Mouse (Mus musculus) c-Kit-negative CD71-positive TER-119-positive erythroid progenitor cells, embryonic 14.5 days (primary cell): ENCODE data around the gene Tlr6.
A peak's percentile ranks its signal among the peaks of the same experiment; 100 is the strongest.

Experiments
- DNase-seq: peaks from one replicate; pipeline ENCODE4 v3.0.0-alpha.2; 2013; ENCODE audit warnings: low read depth, low spot score

Tlr6 gene

DNA sequence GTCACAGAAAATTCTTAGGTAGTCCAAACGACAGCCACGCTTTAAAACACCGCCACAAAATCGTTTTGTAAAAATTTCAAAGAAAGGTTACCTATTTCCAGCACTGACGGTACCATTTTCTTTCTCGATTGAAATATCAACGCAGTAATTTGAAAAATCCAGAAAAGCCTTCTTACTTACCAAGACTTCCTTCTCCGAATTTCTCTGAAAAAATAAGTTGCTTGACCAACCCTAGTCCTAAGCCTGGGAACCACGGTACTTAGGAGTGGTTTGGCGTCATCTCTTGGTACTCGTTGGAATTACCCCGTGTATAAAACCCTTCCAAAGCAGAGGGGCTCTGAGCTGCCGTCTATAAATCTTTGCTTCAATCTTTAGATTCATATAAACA lies at the start of gene Tlr6:
TSS of gene Tlr6 (minus strand) at position 255 of the 388 bp plus-strand sequence.
- DNase-seq = peak; percentile 43

DNA sequence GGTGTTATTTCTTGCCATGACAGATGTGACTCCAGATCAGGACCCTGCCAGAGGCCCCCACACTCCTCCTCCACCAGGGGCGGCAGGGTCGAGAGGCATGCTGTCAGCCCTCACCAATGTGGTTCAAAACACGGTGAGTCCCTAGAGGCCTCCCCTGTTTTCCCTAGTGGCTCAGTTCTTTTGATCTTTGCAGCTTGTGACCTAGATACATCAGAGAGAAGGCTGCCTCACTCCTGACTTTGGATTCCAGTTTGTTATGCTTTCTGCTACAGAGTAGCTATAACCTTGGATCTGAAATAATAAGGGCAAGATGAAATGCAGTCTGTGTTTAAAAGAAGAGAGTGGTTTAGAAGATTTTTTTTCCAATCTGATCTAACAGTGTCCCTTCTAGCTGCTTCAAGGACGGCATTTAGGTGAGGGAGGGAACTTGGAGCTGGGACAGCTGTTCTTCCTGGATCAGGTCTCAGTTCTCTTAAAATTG lies 46.2 kb upstream of the Tlr6 start:
- no peak for DNase-seq

DNA sequence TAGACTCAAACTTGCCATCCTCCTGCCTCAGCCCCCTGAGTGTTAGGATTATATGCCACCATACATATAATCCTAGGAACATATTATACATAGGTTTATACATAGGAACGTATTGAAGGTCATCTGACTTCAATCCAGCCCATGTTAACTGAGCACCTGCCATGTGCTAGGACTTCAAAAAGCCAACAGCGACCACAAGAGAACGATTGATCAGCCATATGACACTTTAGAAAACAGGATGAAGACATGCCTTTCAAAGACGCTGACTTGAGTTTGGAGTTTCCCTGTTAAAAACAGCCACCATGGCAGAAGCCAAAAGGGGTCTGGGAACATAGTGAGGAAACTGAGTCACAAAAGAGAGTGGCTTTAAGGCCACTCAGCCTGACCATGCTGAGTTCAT lies 45.4 kb upstream of the Tlr6 start:
- no peak for DNase-seq

DNA sequence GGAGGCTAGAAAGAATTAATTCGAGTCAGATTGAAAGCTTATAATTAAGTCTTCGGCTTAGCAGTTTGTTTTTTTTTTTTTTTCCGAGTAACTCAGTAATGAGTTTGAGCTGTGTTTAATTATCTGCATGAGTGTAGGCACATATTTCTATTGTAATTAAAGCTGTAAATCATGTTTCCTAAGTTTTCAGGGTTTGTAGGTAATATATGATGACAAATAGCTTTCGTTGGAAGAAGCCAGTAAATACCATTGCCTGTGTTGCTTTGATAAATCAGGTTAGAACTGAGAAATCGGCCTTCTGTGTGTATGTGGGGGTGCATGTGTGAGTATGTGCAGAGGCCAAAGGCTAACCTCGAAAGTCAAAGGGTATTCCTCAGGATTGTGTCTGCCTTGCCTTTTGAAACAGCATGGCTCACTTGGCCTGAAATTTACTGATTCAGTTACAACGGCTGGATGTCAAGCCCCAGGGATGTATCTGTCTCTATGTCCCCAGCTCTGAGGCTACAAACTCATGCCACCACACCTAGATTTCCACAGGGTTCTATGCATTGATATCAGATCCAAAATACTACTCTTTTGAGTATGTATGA lies 44.1 kb upstream of the Tlr6 start:
- no peak for DNase-seq

DNA sequence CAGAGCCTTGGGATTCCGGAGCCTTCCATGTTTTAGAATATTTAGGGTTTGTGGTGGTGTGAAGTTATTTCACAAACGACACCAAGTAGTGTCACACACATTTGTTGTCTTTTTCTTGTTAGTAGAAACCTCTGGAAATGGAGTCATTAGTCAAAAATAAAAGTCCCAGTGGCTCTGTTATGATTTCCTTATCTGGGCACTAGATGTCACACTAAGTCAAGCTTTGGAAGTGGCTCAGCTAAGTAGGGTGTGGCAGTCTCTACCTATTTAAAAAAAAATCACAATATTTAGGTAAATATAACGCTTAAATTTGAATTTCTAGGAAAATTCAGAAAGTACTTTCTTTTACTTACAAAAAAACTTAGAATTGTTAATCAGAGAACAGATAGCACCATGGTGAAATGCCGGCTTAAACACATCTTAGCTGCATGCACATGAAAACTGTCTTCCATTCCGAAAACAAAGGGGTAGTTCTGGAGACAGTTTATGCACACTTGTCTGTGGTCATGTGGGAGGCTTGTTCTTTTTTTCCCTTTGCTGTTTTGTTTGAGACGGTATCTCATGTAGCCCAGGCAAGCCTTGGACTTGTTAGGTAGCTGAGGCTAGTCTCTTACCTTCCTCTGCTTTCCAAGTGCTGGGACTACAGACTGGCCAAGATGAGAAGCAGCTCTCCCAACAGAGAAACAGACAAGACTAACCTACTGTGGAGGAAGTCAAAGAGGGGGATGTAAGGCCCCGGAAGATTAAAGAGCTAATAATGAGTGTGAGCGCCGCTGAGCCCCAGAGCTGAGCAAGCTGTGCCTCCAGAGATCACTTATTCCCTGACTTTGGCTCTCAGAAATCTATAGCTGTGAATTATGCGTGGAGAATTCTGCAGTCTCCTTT lies 43.3 kb upstream of the Tlr6 start:
- DNase-seq = no peak

DNA sequence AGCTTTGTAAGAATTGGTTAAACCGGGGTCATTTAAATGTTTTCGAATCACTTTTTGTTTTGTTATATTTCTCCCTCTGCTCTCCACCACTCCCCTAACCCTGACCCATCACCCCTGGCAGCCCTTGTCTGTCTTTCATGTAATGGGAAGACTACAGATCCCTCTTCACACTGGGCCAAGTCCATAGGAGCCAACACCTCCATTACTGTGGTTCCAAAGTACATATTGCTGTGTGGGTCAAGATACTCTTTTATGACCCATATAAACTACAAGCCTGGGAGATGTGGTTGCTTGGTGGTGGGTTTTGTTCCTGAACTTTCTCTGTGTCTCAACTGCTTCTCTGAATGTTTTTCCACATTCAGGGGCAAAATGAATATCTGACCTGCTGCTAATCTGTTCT lies 35.5 kb upstream of the Tlr6 start:
- no peak for DNase-seq

DNA sequence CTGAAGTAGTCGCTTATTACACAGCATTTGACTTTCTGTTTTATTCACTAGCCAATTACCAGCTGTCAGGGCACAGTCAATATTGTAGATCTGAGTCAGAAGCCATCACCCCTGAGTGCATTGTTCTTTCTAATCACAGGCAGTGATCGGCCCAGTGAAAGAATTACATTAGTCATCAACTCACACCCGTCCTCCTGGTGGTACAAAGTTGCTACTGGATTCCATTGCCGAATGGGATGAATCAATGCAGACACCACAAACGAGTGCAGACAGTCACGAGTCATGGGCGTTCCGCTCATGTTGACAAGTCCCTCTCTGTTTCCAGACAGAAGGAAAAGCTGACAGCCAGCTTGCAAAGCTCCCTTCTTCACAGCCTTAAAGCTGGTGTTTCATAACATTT lies 32.6 kb upstream of the Tlr6 start:
- DNase-seq = no peak

DNA sequence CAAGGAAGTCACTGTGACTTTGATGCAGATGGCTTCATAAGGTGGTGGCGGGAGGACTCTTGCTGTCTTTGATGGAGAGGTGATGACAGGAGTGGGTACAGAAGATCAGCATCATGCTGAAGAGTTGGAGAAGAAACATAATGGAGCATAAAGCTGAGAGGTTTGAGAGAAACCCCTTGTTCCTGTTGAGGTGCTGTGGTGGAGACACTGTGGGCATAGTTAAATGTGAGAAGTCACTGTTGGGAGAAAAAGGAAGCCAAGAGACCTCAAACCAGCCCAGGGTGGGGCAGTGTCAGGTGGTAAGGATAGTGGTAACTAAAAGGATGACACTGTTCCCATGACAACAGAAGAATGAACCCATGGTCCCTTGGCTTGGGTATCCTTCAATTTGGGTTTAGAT lies 30.0 kb upstream of the Tlr6 start:
- no peak for DNase-seq

DNA sequence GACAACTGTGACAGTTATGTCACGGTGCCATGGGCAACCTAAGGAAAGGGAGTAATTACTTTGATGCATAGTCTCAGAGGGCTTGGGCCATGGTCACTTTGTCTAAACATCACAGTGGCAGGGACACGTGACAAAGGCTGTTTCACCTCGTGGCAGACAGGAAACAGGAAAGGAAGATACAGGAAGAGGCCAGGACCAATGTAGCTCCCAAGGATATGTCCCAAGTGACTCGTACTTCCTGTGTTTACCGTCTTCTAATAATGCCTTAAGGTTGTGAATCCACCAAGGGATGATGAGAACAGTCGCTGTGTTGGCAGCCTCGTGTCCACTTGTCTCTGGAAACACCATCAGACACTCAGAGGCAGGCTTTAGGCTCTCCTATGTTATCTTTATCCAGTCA lies 26.1 kb upstream of the Tlr6 start:
- DNase-seq = no peak

DNA sequence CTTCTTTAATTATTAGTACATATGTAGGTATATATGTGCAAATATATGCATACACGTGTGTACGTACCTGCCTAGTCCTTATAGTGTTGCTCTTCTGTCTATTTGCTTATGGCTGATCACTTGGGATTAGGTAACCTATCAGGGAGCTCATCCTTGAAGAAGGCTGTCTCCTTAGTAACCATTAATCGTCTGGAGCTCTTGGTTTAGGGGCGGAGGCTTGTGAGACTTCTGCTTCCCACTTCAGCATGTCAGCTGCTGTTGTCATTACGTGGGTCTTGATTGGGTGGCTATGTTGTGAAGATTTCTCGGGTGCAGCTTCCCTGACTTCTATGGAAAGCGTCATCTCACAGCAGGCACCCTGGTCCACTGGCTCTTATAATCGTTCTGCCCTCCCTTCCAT lies 17.2 kb upstream of the Tlr6 start:
- no peak for DNase-seq

DNA sequence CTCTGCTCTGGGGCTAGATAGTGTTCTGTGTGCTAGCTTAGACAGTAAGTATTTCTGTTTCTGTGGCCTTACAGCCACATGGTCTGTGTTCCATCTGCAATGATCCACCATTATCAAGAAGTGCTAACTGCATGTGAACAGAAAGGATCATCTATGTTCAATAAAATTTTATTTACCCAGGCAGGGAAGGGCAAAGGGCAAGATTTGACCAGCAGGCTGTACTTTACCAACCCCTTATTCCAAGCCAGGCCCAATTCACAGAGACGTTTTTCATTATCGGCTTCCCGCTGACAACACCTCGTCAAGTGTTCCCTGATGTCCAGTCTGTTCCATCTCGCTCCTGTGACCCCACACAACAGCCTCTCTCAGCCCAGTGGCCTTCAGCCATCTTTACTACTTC lies 15.2 kb upstream of the Tlr6 start:
- no peak for DNase-seq

DNA sequence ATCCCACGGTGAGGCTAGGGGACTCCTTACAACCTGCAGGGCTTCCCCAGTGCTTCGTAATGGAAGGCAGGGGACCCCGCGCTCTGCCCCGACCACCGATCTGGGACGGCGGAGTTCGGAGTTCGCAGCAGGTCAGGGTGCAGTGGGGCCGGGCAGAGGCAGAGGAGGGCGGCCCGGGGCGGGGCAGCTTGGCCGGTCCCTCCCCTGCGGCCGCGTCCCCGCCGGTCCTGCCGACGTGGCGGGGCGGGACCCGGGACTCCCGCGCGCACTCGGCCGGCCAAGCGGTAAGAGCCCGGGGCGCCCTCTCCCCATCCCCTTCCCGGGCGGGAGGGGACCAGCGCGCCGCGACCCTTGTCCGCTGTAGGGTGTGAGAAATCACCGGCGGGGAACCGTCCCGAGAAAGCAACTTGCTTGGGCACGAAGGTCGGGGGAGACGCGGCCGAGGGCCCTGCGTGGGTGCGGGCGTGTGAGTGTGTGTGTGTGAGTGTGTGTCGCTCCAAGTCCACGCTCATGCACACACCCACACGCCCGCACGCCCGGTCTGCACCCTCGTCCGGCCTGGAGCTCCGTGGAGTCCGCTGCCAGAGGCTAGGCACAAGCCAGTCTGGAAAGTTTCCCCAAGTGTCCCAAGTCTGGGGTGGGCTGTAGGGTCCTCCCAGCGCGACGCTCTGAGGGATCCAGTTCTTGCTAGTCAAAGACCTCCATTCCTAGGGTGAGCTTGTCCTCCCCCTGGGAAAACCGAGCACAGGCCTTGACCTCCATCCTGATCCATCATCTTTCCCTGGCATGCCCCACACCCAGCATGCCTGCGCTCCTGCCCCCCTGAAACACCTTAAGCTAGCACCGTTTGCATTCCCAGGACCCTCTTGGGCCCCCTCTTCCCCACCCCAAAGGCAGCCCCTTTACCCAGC lies 10.2 kb upstream of the Tlr6 start, which contains the start of gene Fam114a1:
TSS of gene Fam114a1 (plus strand) at position 211 of the 911 bp plus-strand sequence.
- DNase-seq = no peak

DNA sequence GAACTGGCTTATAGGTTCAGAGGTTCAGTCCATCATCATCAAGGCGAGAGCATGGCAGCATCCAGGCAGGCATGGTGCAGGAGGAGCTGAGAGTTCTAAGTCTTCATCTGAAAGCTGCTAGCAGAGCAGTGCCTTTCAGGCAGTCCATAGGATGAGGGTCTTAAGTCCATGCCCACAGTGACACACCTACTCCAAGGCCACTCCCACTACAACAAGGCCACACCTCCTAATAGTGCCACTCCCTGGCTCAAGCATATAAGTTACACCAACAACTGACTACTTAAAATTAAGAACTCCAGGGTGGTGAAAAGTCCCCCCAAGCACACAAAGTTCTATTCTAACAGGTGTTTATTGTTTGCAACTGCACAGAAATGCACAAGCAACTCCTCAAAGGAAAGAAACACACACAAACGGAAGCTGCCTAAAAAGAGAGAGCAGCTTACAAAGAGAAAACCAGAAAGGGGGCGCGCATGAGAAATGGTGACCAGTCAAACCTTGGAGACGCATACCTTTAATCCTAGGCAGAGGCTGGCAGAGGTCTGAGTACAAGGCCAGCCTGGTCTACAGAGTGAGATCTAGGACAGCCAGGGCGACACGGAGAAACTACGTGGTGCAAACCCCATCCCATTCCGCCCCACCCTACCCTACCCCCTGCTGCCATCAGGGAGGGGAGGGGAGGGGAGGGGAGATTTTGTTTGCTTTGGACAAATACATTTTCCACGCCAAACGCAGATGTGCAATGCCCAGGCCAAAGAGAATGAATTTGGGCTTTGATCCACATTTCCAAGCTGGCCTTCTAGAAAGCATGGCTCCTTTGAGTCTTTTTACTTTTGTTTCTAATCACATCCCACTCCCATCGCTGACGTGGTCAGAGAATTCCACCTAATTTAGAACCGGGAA lies 9.3 kb upstream of the Tlr6 start:
- DNase-seq = no peak

DNA sequence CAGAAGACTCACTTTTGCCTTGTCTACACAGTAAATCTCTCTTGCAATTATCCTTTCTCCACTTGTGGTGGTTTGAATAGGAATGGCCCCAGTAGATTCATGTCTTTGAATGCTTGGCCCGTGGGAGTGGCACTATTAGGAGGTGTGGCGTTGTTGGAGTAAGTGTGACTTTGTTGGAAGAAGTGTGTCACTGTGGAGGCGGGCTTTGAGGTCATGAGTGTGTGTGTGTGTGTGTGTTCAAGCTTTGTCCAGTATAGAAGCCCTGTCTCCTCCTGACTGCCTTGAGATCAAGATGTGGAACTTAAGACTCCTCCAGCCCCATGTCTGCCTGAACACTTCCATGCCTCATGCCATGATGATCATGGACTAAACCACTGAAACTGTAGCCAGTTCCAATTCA lies 3.8 kb upstream of the Tlr6 start:
- no peak for DNase-seq

DNA sequence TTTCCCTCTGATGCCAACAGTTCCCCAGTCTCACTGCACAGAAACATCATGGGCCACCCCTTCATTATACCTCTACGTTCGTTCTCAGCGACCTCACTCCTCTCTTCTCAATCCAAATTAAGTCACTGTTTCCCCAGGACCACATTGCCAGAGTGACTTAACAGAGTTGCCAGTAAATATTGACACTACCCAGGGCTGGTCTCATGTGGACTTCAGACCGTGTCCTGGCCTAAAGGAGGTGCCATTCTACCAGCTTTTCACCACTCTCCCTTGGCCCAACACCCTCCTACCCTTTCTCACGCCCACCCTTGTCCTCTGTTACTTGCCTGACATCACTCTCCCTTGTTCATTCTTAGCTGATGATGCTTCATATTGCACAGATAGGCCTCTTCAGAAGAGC lies 3.4 kb upstream of the Tlr6 start:
- no peak for DNase-seq

DNA sequence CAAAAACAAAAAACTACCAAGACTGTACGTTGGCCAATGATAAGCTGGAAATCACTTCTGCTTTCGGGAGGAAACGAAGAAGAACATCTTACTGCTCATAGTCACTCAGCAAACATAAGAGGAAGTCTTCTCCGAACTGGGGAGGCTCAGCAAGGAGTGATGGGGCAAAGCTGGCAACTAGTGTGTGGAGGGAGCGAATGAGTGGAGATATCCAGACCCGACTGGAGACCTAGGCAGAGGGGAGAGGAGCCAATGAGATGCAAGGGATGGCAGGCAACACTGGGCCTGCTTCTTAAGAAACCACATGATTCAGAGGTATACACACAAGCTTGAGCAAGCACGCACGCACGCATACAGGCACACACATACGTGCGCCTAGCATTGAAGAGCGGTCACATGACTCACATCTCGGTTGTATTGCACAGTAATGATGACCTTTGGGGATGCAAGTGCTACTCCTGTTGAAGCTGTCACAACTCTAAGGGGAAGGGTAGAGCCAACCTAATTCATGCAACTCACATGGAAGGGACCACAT lies 1.0 kb upstream of the Tlr6 start:
- DNase-seq = no peak

DNA sequence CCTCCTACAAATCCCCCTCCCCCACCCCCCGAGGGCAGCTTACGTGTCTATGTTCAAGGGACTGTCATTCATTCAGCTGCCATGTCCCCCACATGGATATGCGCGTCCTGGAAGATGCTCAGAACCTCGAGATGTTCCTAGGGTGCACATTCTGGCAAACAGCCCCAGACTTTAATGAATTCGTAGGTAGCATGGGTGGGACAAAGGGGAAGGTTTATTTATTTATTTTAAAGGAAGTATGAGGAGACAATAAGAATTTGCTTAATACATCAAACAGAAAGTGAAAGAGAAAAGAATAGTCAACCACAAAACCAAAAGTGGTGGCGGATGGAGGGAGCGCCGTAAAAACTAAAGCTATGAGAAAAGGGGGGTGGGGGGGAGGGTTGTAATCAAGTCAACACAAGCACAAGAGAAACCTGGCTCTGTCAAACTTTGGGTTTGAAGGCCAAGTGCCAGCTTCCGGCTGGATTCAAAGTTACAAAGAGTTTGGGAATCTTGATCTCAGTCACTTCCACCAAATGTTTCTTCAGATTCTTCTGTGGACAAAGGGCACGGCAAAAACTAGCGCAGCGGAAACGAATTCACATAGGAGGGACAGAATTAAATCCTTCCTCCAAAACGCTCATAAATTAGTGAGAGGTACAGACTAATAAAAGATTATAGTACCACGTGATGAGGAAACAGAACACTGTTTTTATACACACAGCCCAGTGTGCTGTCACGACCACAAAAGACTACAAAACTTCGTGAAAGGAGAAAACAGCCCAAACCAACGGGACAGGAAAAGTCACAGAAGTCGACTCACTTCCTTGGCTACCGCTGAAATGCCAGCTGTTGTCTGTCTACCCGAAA lies 680 bp downstream of the Tlr6 start:
- DNase-seq = no peak

DNA sequence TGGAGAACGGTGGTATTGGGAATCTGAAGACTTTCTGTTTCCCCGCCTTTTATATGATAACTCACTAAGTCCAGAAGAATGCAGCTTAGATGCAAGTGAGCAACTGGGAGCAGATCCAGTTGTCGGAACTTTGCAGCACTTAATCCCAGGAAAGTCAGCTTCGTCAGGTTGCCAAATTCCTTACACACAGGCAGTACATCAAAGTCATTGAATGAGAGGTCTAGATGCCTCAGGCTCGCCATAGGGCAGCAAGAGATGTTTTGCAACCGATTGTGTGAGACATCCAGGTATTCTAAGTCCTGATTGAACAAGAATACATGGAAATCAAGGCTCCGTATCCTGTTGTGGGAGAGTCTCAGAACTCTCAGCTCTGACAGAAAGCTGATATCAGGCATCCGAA lies 5.0 kb downstream of the Tlr6 start:
- DNase-seq = no peak

DNA sequence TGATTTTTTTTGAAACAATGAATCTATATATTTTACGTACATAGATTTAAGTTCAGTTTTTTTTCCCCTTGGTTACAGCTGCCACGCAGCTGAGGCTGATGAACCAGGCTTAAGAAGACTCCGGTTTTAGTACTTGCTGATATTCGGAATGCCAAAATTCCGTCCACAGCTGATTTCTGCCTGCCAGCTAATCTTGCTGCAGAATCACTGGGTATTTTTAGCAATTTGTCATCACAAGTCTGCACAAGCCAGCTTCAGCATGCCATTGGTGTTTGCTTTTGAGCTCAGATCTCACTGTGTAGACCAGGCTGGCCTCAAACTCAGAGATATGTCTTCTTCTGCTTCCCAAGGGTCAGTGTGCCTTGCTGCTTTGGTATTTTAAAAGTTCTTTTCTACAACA lies 8.4 kb downstream of the Tlr6 start:
- DNase-seq = no peak

DNA sequence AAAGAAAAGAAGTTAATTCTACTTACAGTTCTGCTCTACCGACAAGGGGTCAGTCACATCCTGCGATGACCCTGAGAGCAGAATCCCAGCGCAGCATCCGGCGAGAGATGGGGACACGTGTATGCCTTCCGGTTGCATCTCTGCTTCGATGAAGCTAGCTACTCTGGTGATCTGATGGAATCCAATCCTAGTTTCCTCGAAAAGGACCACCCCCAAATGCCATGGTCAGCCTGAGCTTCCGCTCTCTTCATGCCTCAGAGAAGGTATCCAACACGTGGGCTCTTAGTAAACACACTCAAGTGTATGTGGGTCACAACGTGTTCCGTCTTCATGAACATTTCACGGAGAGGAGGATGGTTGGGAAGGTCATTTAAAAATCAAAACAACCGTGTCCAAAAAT lies 27.1 kb downstream of the Tlr6 start:
- no peak for DNase-seq
